In genomic region chr11:72324431-72324830, GRCm38 (mm10) we compare ENCODE assay signal across 14 mouse cellular contexts. TPM values are rescaled to one million over a fixed set of nuclear protein-coding genes. Genes with fewer than 3 reads are reported as not detected.
A peak's percentile ranks its signal among the peaks of the same experiment; 100 is the strongest.
DNase-seq lines count a peak whose midpoint lies in the region; ATAC-seq and TF ChIP-seq lines count a peak whose summit lies in the region.
"Had no signal": no experiment of that assay in that cellular context is flagged by ENCODE, and none has a peak within 500 bp of the region (broad histone marks: within the 10 kb centered on the region; RNA-seq: fewer than 3 reads in every experiment).

No protein-coding gene starts in this region.

- peak; percentile 50 for DNase-seq in CD4-positive, CD25-positive, alpha-beta regulatory T cell, adult 2 months (ENCODE audit: low read depth, low spot score)
- DNase-seq in layer of hippocampus, adult 2 months (ENCODE audit: low spot score in 2 of 2) = no peak
- DNase-seq in layer of hippocampus, adult 11-12 months (ENCODE audit: low spot score) = no peak
- DNase-seq in 3T3-L1 (ENCODE audit: low read depth, low spot score) (peak; percentile 21), adipocyte (ENCODE audit: low spot score) (peak; percentile 9)
- no peak for DNase-seq in c-Kit-positive CD71-positive TER-119-positive erythroid progenitor cells, embryonic 14.5 days (ENCODE audit: low spot score)
- DNase-seq in left cerebral cortex, postnatal 10 days (ENCODE audit: extremely low spot score in 1 of 2, low spot score in 2 of 2) = no peak

- no peak for ATAC-seq in CD4-positive, CD25-positive, alpha-beta regulatory T cell, adult 4 months

- TF ChIP-seq CTCF in layer of hippocampus, adult 2 months (conservative IDR thresholded peaks at IDR 0.05) = peak; percentile 78

- intact Hi-C loops in left cerebral cortex, postnatal 10 days (cut with DNase I) = loop anchor here (5.0 kb wide), 1 partner anchor 97 kb away; no protein-coding TSS in a partner anchor

- no peak overlapping the region for H3K4me3 ChIP-seq in layer of hippocampus, adult 2 months
- H3K4me3 ChIP-seq: forebrain, embryonic 10.5 days; limb, embryonic 15.5 days; neural tube, embryonic 13.5 days had no signal

- H3K27ac ChIP-seq in layer of hippocampus, adult 2 months = no peak overlapping the region
- H3K27ac ChIP-seq: forebrain, embryonic 10.5 days; limb, embryonic 15.5 days; neural tube, embryonic 13.5 days had no signal

RNA-seq across cellular contexts. Expression of gene Fbxo39, which starts 10.2 kb away (rescaled TPM):
- polyA plus RNA-seq in CD4-positive, CD25-positive, alpha-beta regulatory T cell, adult 4 months (2017; shearing (Covaris generic)) = under 1 TPM in 1 of 2 experiments, not detected in 1; 0.96 TPM
- total RNA-seq in layer of hippocampus, adult 2 months (2021) = not detected
- total RNA-seq in left cerebral cortex, postnatal 10 days (2021) = not detected
- total RNA-seq: hematopoietic stem cell, adult 5-6 weeks had no signal
- polyA plus RNA-seq: forebrain, embryonic 10.5 days; large intestine, adult 2 months; limb, embryonic 15.5 days; neural tube, embryonic 13.5 days; stomach, embryonic 16.5 days had no signal

RNA-seq across cellular contexts. Expression of gene Xaf1, which starts 23.0 kb away (rescaled TPM):
- 100 to 1,000 TPM in 1 of 2 experiments, 10 to 100 TPM in 1; 97.3 to 116 TPM for polyA plus RNA-seq in CD4-positive, CD25-positive, alpha-beta regulatory T cell, adult 4 months (2017; shearing (Covaris generic))
- 1 to 10 TPM; 4.2 to 5.2 TPM for total RNA-seq in layer of hippocampus, adult 2 months (2021)
- 1 to 10 TPM; 1.3 to 1.4 TPM for total RNA-seq in left cerebral cortex, postnatal 10 days (2021)

RNA-seq across cellular contexts. Expression of gene Tekt1, which starts 37.8 kb away (rescaled TPM):
- not detected for polyA plus RNA-seq in CD4-positive, CD25-positive, alpha-beta regulatory T cell, adult 4 months (2017; shearing (Covaris generic))
- total RNA-seq in layer of hippocampus, adult 2 months (2021) = 1 to 10 TPM; 2.0 to 3.3 TPM
- total RNA-seq in left cerebral cortex, postnatal 10 days (2021) = 1 to 10 TPM in 1 of 2 experiments, under 1 TPM in 1; 0.99 to 1.2 TPM
- total RNA-seq: hematopoietic stem cell, adult 5-6 weeks had no signal
- polyA plus RNA-seq: large intestine, adult 2 months had no signal

RNA-seq across cellular contexts. Expression of gene Slc13a5, which starts 57.4 kb away (rescaled TPM):
- polyA plus RNA-seq in CD4-positive, CD25-positive, alpha-beta regulatory T cell, adult 4 months (2017; shearing (Covaris generic)) = not detected
- 1 to 10 TPM; 6.6 to 7.5 TPM for total RNA-seq in layer of hippocampus, adult 2 months (2021)
- 10 to 100 TPM; 16.4 to 19.8 TPM for total RNA-seq in left cerebral cortex, postnatal 10 days (2021)
- total RNA-seq: hematopoietic stem cell, adult 5-6 weeks had no signal
- polyA plus RNA-seq: forebrain, embryonic 10.5 days had no signal

Comparison
In these comparisons a context has a peak if more than half of its experiments do, and no peak if none do; other contexts are left out.
1. DNase-seq: peak in CD4-positive, CD25-positive, alpha-beta regulatory T cell, adult 2 months (single experiment), 3T3-L1 (single experiment) and adipocyte (single experiment); none in layer of hippocampus, adult 2 months (0 of 2), layer of hippocampus, adult 11-12 months (single experiment), c-Kit-positive CD71-positive TER-119-positive erythroid progenitor cells, embryonic 14.5 days (single experiment) and left cerebral cortex, postnatal 10 days (0 of 2).